Mouse (Mus musculus) stomach, embryonic 16.5 days (tissue): ENCODE data around the gene Nsf. TPM values are rescaled to one million over a fixed set of nuclear protein-coding genes. Genes with fewer than 3 reads are reported as not detected.
"Not testable (repeated sequence)": the region's sequence is repeated elsewhere in the genome, so short reads cannot be mapped to it uniquely, and the experiment has no call there.

ENCODE experiments used
- ATAC-seq: fragments of 200-750 bp; cut with Nextera tagmentation; 2 replicates; pipeline ENCODE4 v1.8.0; 2017; ENCODE audit warnings: moderate number of reproducible peaks, moderate TSS enrichment; ENCODE audit not compliant: insufficient read depth, low FRiP score
- H3K27ac ChIP-seq: fragments of 300-500 bp; sonication (generic); 2 replicates; pipeline ENCODE4 v1.5.1; 2014; ENCODE audit warnings: low read length
- H3K27me3 ChIP-seq: fragments of 300-500 bp; sonication (generic); 2 replicates; pipeline ENCODE4 v1.6.1; 2014; ENCODE audit warnings: low read length, control low read depth, mixed read lengths; ENCODE audit not compliant: control insufficient read depth, insufficient read depth
- H3K36me3 ChIP-seq: fragments of 300-500 bp; sonication (generic); 2 replicates; pipeline ENCODE4 v1.6.1; 2014; ENCODE audit warnings: low read length; ENCODE audit not compliant: control insufficient read depth, insufficient read depth
- H3K4me1 ChIP-seq: fragments of 300-500 bp; sonication (generic); 2 replicates; pipeline ENCODE4 v1.6.1; 2014; ENCODE audit warnings: low read length, control low read depth, mixed read lengths; ENCODE audit not compliant: control insufficient read depth, insufficient read depth
- H3K4me2 ChIP-seq: fragments of 300-500 bp; sonication (generic); 2 replicates; pipeline ENCODE4 v1.6.1; 2014; ENCODE audit warnings: low read depth, low read length, mixed read lengths
- H3K4me3 ChIP-seq: fragments of 300-500 bp; sonication (generic); replicated peaks from 2 replicates; pipeline ENCODE4 v1.5.1; 2014; ENCODE audit warnings: mild to moderate bottlenecking, low read length
- H3K9ac ChIP-seq: fragments of 300-500 bp; sonication (generic); 2 replicates; pipeline ENCODE4 v1.6.1; 2014; ENCODE audit warnings: low read length
- H3K9me3 ChIP-seq: fragments of 300-500 bp; sonication (generic); replicated peaks from 2 replicates; pipeline ENCODE4 v1.6.1; 2016; ENCODE audit warnings: low read length, control low read depth; ENCODE audit not compliant: control insufficient read depth
- WGBS: fragments of 180-500 bp; shearing (Covaris S2); extraction: QIAGEN DNeasy Blood & Tissue Kit; methylation state at CpG from one replicate; pipeline ENCODE4 v1.1.7; 2014; 5-methylcytosine and 5-hydroxymethylcytosine counted together
- polyA plus RNA-seq: library from polyadenylated mRNA; unstranded; fragments of >200 nt; fragmentation: Nextera tagmentation; extraction: Ambion mirVana; gene quantifications from 2 replicates; pipeline ENCODE4 v1.2.1, GENCODE M21; 2015

Gene Nsf
- polyA plus RNA-seq, 1 experiment from 2014 or later, result 47.3 TPM

GRCm38 (mm10) chr11:103891781-103892180 lies 62.1 kb downstream of the Nsf start:
- WGBS, result 88% methylated on average over 10 of the region's 10 CpGs
- Histone ChIP-seq H3K27ac (no peak overlapping the region), H3K9ac (no peak overlapping the region), H3K36me3 (no peaks in the 10 kb centered on the region), H3K9me3 (no peaks in the 10 kb centered on the region), H3K27me3 (no peaks in the 10 kb centered on the region), H3K4me3 (no peak overlapping the region), H3K4me2 (no peak overlapping the region), H3K4me1 (no peaks in the 10 kb centered on the region)
- ATAC-seq, result no peak

DNA sequence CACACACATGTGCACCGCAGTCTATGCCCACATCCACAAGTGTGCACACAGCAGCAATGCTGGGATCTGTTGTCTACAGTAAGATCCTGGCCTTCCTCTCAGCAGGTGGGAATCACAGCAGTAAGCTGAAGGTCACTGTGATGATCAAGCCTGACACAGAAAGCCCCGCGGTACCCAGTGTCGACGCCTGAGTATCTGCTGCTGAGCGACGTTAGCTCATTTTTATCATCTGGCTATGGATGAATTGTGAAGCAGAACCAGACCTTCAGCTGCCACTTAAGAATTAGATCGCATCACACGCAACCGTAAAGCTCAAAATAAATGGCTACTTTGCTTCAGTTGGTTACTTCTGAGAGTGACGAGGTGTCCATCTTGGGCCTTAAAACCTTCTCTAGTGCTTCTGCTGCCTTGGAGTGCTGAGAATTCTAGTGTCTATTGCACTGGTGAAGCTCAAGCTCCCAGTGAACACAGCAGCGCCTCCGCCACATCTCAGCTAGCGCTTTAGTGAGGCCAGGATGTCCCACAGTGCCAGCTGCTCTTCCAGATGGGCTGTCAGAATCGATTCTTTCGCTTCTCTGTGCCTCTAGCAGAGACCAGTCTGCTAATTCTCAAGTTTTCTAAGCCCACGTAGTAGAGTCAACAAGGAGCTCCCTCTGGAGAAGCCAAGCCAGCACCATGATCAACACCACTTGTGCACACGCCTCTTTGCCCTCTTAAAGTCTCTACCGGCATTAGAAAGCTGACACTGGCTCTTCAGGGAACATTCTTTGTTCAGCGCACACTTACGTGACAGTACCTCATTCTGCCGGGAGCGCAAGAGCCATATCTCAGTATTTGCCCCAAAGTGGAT lies 63.3 kb downstream of the Nsf start:
- WGBS, result 90% methylated on average over 23 of the region's 23 CpGs
- no peak overlapping the region for H3K9ac ChIP-seq

DNA sequence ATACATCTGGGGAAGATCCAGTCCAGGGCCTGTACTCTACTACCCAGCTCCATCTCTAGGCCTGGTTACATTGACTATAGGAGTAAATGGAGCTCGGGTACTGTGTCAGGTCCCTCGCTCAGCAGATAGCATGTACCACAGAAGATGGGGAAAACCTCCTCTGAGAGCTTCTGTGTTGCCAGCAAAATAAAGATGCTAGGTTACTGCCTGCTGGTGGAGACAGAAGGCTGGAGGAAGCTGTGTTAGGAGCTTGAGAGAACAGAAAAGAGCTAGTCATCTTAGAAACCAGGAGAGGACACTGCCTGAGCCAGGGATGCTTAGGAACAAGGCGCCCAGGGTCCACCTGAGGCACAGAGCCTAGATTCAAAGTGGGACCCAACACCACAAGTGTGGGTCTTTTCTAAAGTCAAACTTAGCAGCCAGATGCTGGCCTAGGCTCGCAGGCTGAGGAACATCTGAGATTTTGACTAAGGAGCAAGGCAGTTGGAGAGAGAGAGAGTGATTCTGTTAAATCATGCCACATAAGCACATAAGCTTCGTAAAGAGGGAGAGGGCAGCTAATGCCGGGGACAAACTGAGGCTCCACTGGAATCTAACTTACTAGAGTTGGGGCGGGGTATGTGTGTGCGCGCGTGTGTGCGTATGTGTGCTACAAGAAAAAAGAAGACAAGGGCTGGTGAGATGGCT lies 66.0 kb downstream of the Nsf start:
- WGBS, result 94% methylated on average over 11 of the region's 11 CpGs
- H3K4me1 ChIP-seq, result 0 out of 2 replicates have a peak, but pooled peaks cover 4% of the 10 kb centered on the region
- H3K9me3 ChIP-seq, result no peaks in the 10 kb centered on the region
- ATAC-seq, result no peak
- no peak overlapping the region for H3K27ac ChIP-seq
- H3K4me3 ChIP-seq, result no peak overlapping the region
- no peak overlapping the region for H3K9ac ChIP-seq
- no peak overlapping the region for H3K4me2 ChIP-seq
- no peaks in the 10 kb centered on the region for H3K27me3 ChIP-seq
- no peaks in the 10 kb centered on the region for H3K36me3 ChIP-seq

More for the DNA sequence above, 63.3 kb downstream of the Nsf start:
- Histone ChIP-seq H3K4me2 (no peak overlapping the region), H3K27ac (no peak overlapping the region), H3K27me3 (no peaks in the 10 kb centered on the region), H3K4me1 (no peaks in the 10 kb centered on the region), H3K9me3 (no peaks in the 10 kb centered on the region), H3K36me3 (no peaks in the 10 kb centered on the region), H3K4me3 (no peak overlapping the region)
- ATAC-seq, result no peak

DNA sequence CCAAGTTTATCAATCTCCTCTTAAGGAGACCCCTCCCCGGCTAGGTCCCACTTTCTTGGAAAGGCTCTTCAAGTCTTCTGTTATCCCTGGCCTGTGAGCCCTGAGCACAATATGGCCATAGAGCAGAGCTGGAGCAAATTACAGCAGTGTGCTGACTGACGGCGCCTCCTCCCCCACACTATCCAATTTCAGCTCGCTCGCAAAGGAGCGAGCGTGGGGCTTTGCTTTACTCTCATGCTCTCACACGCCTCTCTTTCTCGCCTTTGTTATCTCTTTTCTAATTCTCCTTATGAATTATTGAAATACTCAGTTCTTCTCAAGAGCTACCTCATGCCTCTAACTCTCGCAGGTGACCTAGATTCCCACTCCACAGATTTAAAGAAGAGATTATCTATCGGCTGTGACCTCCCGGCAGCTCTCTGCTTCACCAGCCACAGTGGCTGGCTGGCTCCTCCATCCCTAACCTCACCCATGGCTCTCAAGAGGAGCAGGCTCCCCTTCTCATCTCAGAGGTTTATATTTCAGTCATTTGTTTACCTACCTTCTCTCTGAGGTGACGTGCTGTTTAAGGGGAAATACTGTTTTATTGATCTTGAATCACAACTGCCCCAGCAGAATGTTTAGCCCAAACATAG lies 69.0 kb downstream of the Nsf start:
- H3K27me3 ChIP-seq, result no peaks in the 10 kb centered on the region
- H3K36me3 ChIP-seq, result 0 out of 2 replicates have a peak, but pooled peaks cover 3% of the 10 kb centered on the region
- no peaks in the 10 kb centered on the region for H3K9me3 ChIP-seq
- H3K27ac ChIP-seq, result no peak overlapping the region
- H3K4me3 ChIP-seq, result no peak overlapping the region
- no peak overlapping the region for H3K4me2 ChIP-seq
- H3K4me1 ChIP-seq, result 0 out of 2 replicates have a peak, but pooled peaks cover 4% of the 10 kb centered on the region
- WGBS, result 21% methylated on average over 13 of the region's 13 CpGs
- no peak for ATAC-seq
- H3K9ac ChIP-seq, result no peak overlapping the region

GRCm38 (mm10) chr11:103883793-103884192 lies 70.1 kb downstream of the Nsf start:
- WGBS, result 85% methylated on average over 10 of the region's 10 CpGs
- no peak for ATAC-seq
- H3K27ac ChIP-seq, result no peak overlapping the region
- no peak overlapping the region for H3K9ac ChIP-seq
- H3K27me3 ChIP-seq, result no peaks in the 10 kb centered on the region
- H3K36me3 ChIP-seq, result 0 out of 2 replicates have a peak, but pooled peaks cover 3% of the 10 kb centered on the region
- no peak overlapping the region for H3K4me2 ChIP-seq
- no peaks in the 10 kb centered on the region for H3K9me3 ChIP-seq
- 0 out of 2 replicates have a peak, but pooled peaks cover 4% of the 10 kb centered on the region for H3K4me1 ChIP-seq
- no peak overlapping the region for H3K4me3 ChIP-seq

DNA sequence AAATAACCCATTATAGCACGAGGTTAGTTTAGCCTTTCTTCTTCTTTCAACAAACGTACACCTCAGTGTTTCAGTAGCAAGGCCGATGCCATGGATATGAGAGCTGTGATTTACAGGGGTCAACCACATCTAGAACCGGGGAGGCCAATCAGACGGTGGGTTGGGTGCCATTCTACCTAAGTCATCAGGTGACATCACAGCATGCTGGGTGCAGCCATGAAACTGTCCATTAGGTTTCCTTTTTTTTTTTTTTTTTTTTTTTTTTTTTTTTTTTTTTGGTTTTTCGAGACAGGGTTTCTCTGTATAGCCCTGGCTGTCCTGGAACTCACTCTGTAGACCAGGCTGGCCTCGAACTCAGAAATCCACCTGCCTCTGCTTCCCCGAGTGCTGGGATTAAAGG lies 74.4 kb downstream of the Nsf start:
- not testable (repeated sequence) for H3K9me3 ChIP-seq, H3K4me1 ChIP-seq, H3K9ac ChIP-seq, ATAC-seq, H3K4me3 ChIP-seq, H3K27me3 ChIP-seq, H3K4me2 ChIP-seq, H3K36me3 ChIP-seq, H3K27ac ChIP-seq
- 95% methylated on average over 7 of the region's 8 CpGs for WGBS

GRCm38 (mm10) chr11:103878441-103878840 lies 75.4 kb downstream of the Nsf start:
- Histone ChIP-seq H3K36me3 (peaks cover 11% of the 10 kb centered on the region; the same call in 1 of the 2 replicates), H3K27me3 (no peaks in the 10 kb centered on the region), H3K4me1 (no peaks in the 10 kb centered on the region), H3K4me2 (no peak overlapping the region), H3K9me3 (no peaks in the 10 kb centered on the region), H3K4me3 (no peak overlapping the region), H3K27ac (no peak overlapping the region), H3K9ac (no peak overlapping the region)
- 83% methylated on average over 6 of the region's 6 CpGs for WGBS
- no peak for ATAC-seq

- Histone ChIP-seq H3K27me3 (no peaks in the 10 kb centered on the region), H3K27ac (no peak overlapping the region), H3K4me1 (no peaks in the 10 kb centered on the region), H3K9ac (no peak overlapping the region), H3K4me2 (no peak overlapping the region), H3K9me3 (no peaks in the 10 kb centered on the region), H3K36me3 (peaks cover 7% of the 10 kb centered on the region; the same call in 1 of the 2 replicates), H3K4me3 (no peak overlapping the region)
- ATAC-seq, result no peak
- 85% methylated on average over 9 of the region's 9 CpGs for WGBS
Observed at GRCm38 (mm10) chr11:103870352-103870751, 83.5 kb downstream of the Nsf start.

GRCm38 (mm10) chr11:103867702-103868101 lies 86.2 kb downstream of the Nsf start:
- Histone ChIP-seq H3K4me2 (no peak overlapping the region), H3K36me3 (no peaks in the 10 kb centered on the region), H3K4me3 (no peak overlapping the region), H3K9ac (no peak overlapping the region), H3K27me3 (no peaks in the 10 kb centered on the region), H3K9me3 (no peaks in the 10 kb centered on the region), H3K4me1 (no peaks in the 10 kb centered on the region), H3K27ac (no peak overlapping the region)
- ATAC-seq, result no peak
- WGBS, result 63% methylated on average over 5 of the region's 5 CpGs
